Mouse (Mus musculus) left cerebral cortex, adult 11 months (tissue): ENCODE results near the gene Syn3.
"Not testable (repeated sequence)": the region's sequence is repeated elsewhere in the genome, so short reads cannot be mapped to it uniquely, and the experiment has no call there.

Experiments
- DNase-seq: peaks from one replicate; pipeline ENCODE4 v3.0.0; 2022; ENCODE audit warnings: low spot score

Gene Syn3

DNA sequence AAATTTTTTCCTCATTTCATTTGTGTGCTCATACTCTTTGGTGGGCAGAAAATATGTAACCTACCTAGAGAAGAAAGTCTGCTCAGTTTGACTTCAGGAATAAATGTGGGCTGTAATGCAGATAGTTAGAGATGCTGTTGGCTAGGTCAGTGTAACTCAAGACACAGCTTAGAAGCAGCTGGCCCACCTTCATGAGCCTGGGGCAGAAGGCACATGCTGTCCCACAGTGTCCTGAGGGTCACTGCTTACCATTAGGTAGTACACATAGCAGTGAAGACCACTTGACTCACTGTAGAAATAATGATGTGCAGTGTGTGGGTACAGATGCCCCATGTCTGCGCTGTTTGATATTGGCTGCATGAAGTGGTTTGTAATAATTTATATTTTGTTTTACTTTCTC is 452.3 kb downstream of the Syn3 start:
- DNase-seq = no peak

- DNase-seq = no peak
These were observed 454.6 kb downstream of the Syn3 start for GRCm38 (mm10) chr10:86044066-86044465.

DNA sequence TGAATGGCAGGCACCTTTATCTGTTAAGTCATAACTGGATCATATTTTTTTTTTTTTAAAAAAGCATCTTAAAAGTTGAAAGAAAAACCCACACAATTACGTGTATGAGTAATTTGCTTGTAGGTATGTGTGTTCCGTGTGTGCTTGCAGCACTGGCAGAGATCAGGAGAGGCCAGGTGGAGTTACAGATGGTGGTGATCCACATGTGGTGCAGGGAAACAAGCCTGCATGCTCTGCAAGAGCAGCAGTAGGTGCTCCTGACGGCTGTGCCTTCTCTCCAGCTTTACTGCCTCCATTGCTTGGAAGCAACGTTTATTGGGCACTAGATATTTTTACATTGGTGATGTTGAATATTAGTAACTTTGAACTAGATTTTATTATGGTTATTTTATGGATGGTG is 455.0 kb downstream of the Syn3 start:
- DNase-seq = no peak

- no peak for DNase-seq
These were observed 464.5 kb downstream of the Syn3 start for GRCm38 (mm10) chr10:86034007-86034728.

DNA sequence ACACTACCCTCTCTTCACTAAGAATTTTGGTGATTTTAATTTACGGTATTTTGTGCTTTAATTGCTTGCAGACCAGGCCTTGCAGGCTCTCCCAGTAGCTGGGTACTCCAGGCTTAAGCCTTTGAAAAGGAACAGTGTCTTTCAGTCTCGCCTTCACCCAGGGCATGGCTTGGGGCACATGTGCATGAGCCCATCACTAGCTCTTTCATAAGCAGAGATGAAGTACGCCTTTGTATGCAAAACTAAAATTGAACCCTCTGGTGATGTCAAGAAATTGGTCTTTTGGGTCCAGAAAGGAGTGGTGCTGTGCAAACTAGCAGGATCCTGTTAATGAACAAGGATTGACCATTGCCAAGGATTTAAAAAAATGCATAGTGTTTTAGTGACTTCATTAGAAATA is 466.2 kb downstream of the Syn3 start:
- DNase-seq = no peak

DNA sequence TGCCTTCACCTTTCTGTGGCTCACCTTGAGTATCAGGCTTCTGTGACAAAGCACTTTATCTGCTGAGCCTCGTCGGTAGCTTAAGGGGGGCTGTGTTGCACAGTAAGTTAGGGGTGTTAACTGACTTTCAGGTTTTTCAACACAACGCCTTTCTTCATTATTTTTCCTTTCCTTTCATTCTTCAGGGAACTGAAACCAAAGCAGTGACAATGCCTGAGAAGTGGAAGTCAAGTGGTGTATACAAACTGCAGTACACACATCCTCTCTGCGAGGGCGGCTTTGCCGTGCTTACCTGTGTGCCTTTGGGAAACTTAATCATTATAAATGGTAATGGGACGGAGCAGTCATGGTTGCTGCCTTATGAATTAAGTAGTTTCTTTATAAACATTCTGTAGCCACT is 468.0 kb downstream of the Syn3 start:
- no peak for DNase-seq

- DNase-seq = not testable (repeated sequence)
These were observed 471.9 kb downstream of the Syn3 start for GRCm38 (mm10) chr10:86026807-86027206.

- DNase-seq = no peak
These were observed 472.3 kb downstream of the Syn3 start for GRCm38 (mm10) chr10:86026354-86026753.

- no peak for DNase-seq
These were observed 472.8 kb downstream of the Syn3 start for GRCm38 (mm10) chr10:86025906-86026305.

DNA sequence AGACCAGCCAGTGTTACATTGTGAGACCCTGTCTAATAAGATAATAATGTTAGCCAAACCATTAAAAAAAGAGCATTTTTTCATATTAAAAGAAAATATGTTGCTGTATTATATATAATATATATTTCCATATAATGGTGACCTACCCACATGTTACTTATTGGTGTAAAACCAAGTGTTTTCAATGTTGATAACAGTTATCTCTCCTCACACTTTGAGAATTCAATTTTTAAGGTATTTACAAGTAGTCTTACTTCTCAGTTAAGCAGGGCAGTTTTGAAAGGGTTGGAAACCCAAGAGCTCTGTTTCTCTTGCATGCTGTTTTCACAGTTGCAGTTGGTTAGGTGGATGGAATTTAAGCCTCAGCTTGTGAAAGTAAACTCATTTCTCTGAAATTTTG is 475.5 kb downstream of the Syn3 start:
- DNase-seq = no peak

GRCm38 (mm10) chr10:86022474-86022816 is 476.3 kb downstream of the Syn3 start:
- no peak for DNase-seq

DNA sequence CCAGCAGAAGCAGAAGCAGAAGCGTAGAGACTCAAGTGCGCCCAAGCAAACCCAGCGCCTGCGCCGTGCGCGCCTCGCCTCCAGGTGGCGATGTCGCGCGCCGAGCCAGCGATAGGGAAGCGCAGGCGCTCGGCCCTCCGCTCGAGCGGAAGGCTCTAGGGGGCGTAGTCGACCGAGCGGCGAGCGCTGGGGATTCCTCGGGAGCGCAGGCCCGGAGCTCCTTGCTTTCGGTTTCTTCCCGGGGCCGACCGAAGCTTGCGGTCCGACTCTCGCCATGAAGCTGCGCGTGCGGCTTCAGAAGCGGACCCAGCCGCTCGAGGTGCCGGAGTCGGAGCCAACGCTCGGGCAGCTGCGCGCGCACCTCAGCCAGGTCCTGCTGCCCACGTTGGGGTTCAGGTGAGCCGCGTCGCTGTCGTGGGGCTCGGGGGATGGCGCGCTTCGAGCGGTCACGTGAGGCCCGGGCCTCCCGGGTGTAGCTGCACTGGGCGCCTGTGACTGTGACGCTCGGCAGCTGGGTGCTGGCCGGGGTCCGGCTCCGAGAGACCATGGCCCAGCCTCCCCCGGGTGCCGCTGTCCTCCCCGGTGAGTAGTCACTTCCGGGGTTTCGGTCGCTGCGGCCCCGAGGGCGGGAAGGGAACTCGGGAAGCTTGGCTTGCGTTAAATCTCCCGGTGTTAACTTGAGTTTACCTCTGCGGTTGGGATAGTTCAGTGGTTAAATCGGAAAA is 476.8 kb downstream of the Syn3 start, which contains the start of gene Fbxo7:
Fbxo7 (plus strand) TSS at position 224 of the 725 bp plus-strand sequence.
- peak; percentile 70 for DNase-seq

- DNase-seq = no peak
These were observed 477.3 kb downstream of the Syn3 start for GRCm38 (mm10) chr10:86021408-86021748.

GRCm38 (mm10) chr10:86018813-86019212 is 479.9 kb downstream of the Syn3 start:
- no peak for DNase-seq

- no peak for DNase-seq
These were observed 480.9 kb downstream of the Syn3 start for GRCm38 (mm10) chr10:86017781-86018180.

GRCm38 (mm10) chr10:86011781-86012180 is 486.9 kb downstream of the Syn3 start, which contains the start of gene Bpifc:
Gene Bpifc, minus strand, starts transcription at chr10:86011895.
- no peak for DNase-seq

- no peak for DNase-seq
These were observed 487.5 kb downstream of the Syn3 start for GRCm38 (mm10) chr10:86011172-86011571.

GRCm38 (mm10) chr10:86010636-86011035 is 488.1 kb downstream of the Syn3 start:
- no peak for DNase-seq

DNA sequence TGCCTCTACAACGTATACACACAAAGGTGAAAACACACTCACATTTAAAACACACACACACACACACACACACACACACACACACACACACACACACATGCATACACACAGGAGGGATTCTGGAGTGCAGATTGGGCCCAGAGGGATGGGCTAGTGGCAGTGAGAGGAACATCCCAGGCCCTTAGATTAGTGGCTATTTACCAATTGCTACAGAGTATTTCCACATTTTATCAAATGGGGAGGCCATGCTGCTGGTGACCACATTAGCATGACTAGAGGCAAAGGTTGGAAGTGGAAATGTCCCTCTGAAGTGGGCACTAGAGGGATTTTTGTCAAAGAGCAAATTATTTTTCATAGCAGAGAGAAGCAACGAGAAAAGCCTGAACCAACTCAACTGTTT is 489.0 kb downstream of the Syn3 start:
- no peak for DNase-seq

DNA sequence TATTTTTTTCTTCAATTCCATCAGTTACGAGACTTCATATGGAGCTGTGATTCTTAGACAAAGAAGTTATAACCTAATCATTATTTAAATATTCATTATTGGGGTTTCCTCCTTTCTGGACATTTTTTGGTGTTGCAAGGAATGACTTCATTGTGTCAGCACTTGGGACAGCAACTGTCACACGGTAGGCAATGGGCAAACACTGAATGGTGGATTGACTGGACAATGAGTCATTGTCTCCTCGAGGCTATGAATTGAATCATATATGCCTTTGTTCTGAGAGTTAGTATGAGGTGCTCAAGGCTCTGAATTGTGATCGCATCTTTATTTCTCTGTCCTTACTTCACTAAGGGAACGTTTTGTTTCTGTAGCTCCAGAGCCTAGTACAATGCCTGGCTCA is 492.2 kb downstream of the Syn3 start:
- DNase-seq = no peak
